Mouse (Mus musculus) brain, adult 2 months (tissue): ENCODE data around the gene Rangap1.

Source experiments
- DNase-seq: peaks from one replicate; pipeline ENCODE4 v3.0.0; 2011; ENCODE audit warnings: low read depth, low spot score

Gene Rangap1

DNA sequence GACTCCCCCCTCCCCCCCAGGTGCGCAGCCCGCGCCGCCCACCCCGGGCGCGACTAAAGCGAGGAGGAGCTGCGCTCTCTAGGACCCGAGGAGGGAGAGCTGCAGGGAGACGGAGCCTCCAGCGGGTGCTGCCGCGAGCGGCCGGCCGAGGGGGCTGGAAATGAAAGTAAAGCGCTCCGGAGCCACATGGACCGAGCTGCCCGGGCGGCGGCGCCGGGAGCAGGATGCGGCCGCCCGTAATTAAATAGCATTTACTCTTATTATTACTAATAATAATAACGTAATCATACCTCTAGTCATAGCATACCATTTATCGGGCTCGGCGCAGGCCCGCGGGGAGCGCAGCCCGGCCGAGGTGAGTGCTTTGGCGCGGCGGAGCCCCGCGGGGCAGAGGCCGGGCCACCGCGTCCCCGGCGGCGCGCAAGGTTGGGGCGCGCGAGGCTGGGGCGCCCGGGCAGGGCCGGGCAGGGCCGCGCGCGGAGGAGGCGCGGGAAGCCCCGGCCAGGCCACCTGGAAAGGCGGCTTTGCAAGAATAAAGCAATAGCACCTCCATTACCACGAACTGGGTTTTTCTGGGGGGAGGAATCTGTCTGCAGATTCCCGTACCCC, at the start of gene Rangap1, which contains the start of gene Zc3h7b:
TSS of gene Rangap1 (minus strand) at position 539 of the 609 bp plus-strand sequence.
TSS of gene Zc3h7b (plus strand) at position 66 of the 609 bp plus-strand sequence.
- DNase-seq, result peak; percentile 88

GRCm38 (mm10) chr15:81792444-81792843, 47.1 kb upstream of the Rangap1 start:
- DNase-seq, result no peak

GRCm38 (mm10) chr15:81787525-81787924, 42.2 kb upstream of the Rangap1 start:
- DNase-seq, result no peak

- peak; percentile 61 for DNase-seq
Observed at GRCm38 (mm10) chr15:81785701-81786100, 40.4 kb upstream of the Rangap1 start.

DNA sequence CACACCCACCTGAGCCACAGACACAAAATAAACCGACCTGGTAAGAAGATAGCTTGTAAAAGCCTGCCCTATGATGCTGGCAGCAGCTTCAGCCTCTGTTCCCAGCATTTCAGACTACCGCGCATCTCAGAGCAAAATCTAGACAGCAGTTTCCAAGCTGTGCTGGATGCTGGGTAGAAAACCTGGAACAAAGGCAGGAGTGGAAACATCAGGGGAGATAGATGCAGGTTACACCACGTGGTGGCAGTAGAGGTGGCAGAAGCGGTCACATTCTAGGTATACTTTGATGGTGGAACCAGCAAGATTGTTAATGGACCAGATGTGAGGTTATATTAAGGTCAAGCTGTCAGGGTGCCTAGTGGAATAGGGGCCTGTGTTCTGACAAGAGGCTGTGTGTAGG, 39.4 kb upstream of the Rangap1 start:
- DNase-seq, result peak; percentile 62

- DNase-seq, result peak; percentile 76
Observed at GRCm38 (mm10) chr15:81781816-81782215, 36.5 kb upstream of the Rangap1 start.

DNA sequence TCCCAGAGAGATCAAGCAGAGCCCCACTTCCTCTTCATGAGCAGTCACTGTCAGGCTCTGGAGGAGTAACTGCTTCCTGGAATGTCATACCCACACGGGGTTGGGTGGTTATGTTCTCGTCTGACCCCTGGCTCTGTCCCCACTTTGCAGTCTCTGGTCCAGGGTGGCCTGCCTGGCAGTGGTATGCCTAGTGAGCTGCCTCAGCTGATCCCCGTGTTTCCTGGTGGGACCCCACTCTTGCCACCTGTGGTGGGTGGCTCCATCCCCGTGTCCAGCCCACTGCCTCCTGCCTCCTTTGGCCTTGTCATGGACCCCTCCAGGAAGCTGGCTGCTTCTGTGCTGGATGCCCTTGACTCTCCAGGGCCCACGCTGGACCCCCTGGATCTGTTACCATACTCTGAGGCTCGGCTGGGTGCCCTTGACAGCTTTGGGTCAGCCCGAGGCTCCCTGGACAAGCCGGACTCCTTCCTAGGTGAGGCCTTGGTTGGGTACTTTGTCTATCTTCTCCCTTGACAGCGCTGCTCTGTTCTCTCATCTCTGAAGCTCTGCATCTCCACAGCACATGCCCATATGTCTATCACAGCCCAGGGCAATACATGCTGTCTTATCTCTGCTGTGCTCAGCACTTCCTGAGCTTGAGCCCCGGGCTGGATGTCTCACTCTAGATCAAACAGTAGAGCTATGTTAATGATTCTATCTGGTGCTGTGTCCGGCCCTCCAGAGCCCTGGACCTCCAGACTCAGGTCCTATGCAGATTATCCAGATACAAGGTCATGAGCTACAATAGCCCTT, 31.5 kb upstream of the Rangap1 start:
- no peak for DNase-seq

DNA sequence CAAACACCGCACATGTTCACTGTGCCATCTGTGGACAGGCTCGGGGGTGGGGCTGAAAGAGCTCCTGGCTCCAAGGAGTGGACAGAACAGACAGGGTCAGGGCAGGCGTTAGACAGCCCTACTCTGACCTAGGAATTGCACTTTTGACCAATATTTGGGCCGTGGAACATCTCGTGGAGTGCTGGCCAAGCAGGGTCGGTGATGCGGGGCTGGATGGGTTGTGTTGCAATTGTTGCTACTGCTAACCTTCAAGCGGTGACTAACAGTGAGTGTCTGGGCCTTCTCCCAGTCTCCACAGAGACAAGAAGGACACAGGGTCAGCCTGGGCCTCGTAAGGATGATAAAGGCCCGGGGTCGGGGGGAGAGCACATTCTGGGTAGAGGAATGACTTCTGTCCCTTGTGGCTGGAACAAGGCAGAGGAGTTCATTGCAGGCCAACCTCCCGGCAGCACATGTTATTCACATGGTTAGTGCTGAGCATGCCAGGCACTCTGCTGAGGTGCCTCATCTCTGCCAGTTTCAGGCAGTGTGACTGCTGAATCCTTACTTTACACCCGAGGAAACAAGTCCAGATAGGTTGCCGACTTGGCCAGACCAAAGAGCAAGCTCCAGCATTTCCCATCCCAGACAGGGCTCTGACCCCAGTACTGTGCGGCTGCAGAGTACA, 29.3 kb upstream of the Rangap1 start:
- peak; percentile 27 for DNase-seq

- DNase-seq, result no peak
Observed at GRCm38 (mm10) chr15:81772431-81773120, 27.2 kb upstream of the Rangap1 start.

GRCm38 (mm10) chr15:81769037-81769436, 23.7 kb upstream of the Rangap1 start:
- no peak for DNase-seq

DNA sequence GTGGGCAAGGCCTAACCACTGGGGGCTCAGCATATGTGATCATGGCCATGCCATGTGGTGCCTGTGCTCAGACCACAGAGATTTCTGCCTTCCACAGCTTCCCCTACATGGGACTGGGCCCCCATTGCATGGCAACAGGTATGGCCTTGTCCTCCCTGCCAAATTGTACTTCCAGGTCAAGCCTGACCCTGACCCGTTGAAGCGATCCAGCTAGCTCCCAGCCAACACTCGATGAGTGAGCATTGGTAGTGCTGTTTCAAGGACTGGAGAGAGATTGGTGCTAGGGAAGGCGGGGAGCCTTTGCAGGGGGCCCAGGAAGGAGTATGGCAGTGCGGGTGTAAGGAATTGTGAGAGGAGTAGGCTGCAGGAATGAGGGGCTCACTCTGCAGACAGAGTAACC, 21.1 kb upstream of the Rangap1 start:
- no peak for DNase-seq

GRCm38 (mm10) chr15:81765651-81766050, 20.3 kb upstream of the Rangap1 start:
- no peak for DNase-seq

DNA sequence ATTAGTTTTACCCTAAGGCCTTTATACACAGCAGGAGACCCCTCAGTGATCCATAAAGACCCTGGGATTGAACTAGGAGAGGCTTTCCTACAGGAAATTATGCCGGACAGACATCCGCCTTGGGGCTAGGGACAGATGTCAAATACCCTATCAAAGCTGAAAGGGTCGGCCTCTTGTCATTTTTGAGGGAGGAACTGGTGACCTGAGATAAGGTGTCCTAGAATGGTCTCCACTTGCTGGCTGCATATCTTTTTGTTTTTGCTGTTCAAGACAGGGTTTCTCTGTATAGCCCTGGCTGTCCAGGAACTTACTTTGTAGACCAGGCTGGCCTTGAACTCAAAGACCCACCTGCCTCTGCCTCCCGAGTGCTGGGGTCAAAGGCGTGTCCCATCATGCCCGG, 19.2 kb upstream of the Rangap1 start:
- no peak for DNase-seq

GRCm38 (mm10) chr15:81761959-81762358, 16.6 kb upstream of the Rangap1 start:
- no peak for DNase-seq

DNA sequence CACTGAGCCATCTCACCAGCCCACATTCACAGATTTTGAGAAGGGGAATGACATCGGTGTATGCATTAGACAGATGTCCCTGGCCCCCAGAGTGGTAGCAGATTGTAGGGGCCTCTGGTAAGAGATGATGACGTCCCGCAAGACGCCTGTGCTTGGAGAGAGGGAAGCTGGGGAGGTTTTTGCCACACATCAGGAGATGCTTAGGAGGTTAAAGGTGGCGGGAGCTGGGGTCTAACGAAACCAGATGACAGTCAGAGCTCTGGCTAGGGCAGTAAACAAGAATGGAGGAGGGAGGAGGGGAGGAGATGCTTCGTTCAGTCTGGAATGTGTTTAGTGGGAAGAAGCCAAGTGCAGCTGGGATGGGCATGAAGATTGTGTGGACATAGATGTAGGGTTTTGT, 16.1 kb upstream of the Rangap1 start:
- no peak for DNase-seq

DNA sequence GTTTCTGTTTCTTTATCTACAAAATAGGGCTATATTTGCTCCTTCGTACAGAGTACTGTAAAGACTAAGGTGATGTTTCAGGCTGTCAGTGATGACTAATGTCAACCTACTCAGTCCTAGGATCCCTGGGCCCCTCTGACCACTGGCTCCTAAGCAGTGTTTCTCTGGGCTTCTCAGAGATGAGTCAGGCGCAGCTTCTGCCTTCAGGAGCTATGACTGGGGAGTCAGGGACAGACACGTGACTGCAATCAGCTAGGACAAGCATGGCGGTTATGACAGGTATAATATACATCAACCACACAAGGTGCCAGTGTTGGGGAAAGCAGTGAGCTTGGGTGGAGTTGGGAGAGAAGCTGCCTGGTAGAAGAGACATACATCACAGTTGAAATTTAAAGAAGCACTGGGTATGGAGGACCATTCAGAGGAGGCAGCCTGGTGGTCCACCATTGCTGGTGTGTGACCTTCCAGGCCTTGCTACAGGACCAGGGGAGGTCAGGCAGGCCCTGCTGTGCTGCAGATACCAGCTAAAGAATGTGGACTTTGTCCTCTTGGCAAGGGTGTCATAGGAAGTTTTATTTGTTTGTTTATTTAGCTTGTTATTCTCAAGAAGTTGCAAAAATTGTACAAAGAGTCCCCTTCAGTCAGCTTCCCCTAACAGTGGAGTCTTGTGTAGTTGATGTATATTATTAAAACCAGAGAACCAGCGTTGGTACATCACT, 15.2 kb upstream of the Rangap1 start:
- no peak for DNase-seq

- DNase-seq, result no peak
Observed at GRCm38 (mm10) chr15:81759542-81759941, 14.2 kb upstream of the Rangap1 start.

DNA sequence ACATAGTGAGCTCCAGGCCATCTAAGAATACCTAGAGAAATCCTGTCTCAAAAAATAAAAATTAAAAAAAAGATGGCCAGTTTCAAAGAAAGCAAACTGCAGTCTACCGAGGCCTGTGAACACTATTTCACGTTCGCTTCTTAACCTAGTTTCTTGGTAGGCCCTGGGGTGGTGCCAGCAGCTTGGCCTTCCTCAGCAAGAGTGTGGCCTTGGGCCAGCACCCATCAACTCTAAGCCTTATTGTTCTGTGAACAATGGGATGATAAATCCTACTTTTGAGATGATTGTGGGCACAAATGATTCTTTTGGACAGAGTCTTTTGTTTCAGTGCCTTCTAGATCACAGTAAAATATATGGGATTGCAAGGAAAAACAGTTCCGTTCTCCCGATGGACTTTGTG, 13.4 kb upstream of the Rangap1 start:
- DNase-seq, result peak; percentile 72

- no peak for DNase-seq
Observed at GRCm38 (mm10) chr15:81753669-81754068, 8.3 kb upstream of the Rangap1 start.

GRCm38 (mm10) chr15:81749742-81750141, 4.4 kb upstream of the Rangap1 start:
- peak; percentile 68 for DNase-seq

GRCm38 (mm10) chr15:81745601-81746114, 328 bp upstream of the Rangap1 start:
- peak; percentile 59 for DNase-seq
